Mouse (Mus musculus) embryonic fibroblast, embryonic 13.5 days (primary cell): ENCODE results near the gene Cep63.

Source experiments
- CTCF ChIP-seq: IDR thresholded peaks from 2 replicates; pipeline ENCODE4 v1.5.1; 2011; ENCODE audit warnings: mild to moderate bottlenecking, control low read depth, low read length, moderate library complexity, borderline replicate concordance; ENCODE audit not compliant: insufficient read depth
- POLR2A ChIP-seq: IDR thresholded peaks from 2 replicates; pipeline ENCODE4 v1.6.1; 2011; ENCODE audit warnings: low read depth, mild to moderate bottlenecking, control low read depth, low read length, moderate library complexity

GRCm38 (mm10) chr9:102629052-102629451 lies 2.7 kb upstream of the Cep63 start:
- TF ChIP-seq POLR2A = no peak
- no peak for TF ChIP-seq CTCF
